Mouse (Mus musculus) heart, adult 2 months (tissue): Measurements from ENCODE around the gene Mtf2. TPM values are rescaled to one million over a fixed set of nuclear protein-coding genes. Genes with fewer than 3 reads are reported as not detected.
"Not testable (repeated sequence)": the region's sequence is repeated elsewhere in the genome, so short reads cannot be mapped to it uniquely, and the experiment has no call there.

Experiments
- DNase-seq, 2 experiments: peaks; one replicate each; pipeline ENCODE4 v3.0.0; 2021
- H3K27ac ChIP-seq: fragments of 200-600 bp; 2 replicates; pipeline ENCODE4 v1.8.1; 2022
- H3K27me3 ChIP-seq: fragments of 200-500 bp; 2 replicates; pipeline ENCODE4 v1.6.1; 2012; ENCODE audit warnings: mild to moderate bottlenecking, low read length, inconsistent platforms, mixed read lengths; ENCODE audit not compliant: control insufficient read depth, insufficient read depth
- H3K36me3 ChIP-seq: fragments of 200-500 bp; 2 replicates; pipeline ENCODE4 v1.6.1; 2012; ENCODE audit warnings: low read length, inconsistent platforms; ENCODE audit not compliant: control insufficient read depth, insufficient read depth
- H3K4me1 ChIP-seq: fragments of 200-500 bp; 2 replicates; pipeline ENCODE4 v1.6.1; 2011; ENCODE audit warnings: low read length; ENCODE audit not compliant: control insufficient read depth, insufficient read depth
- H3K4me3 ChIP-seq: fragments of 200-600 bp; 2 replicates; pipeline ENCODE4 v1.8.1; 2022
- H3K79me2 ChIP-seq: fragments of 200-500 bp; replicated peaks from 2 replicates; pipeline ENCODE4 v1.6.1; 2012; ENCODE audit warnings: mild to moderate bottlenecking, inconsistent platforms, low read length, moderate library complexity, mixed read lengths; ENCODE audit not compliant: control insufficient read depth, insufficient read depth
- H3K9ac ChIP-seq: fragments of 200-500 bp; 2 replicates; pipeline ENCODE4 v1.6.1; 2012; ENCODE audit warnings: low read depth, mild to moderate bottlenecking, control low read depth, inconsistent platforms, low read length, mixed read lengths
- CTCF ChIP-seq: fragments of 200-600 bp; IDR thresholded peaks from 2 replicates; pipeline ENCODE4 v1.8.1; 2022; ENCODE audit warnings: antibody characterized with exemption, mild to moderate bottlenecking, moderate library complexity
- EP300 ChIP-seq: fragments of 200-500 bp; IDR thresholded peaks from 2 replicates; pipeline ENCODE4 v1.6.1; 2011; ENCODE audit warnings: low read depth, low read length, control low read depth; ENCODE audit not compliant: insufficient read depth
- POLR2A ChIP-seq: fragments of 200-500 bp; IDR thresholded peaks from 2 replicates; pipeline ENCODE4 v1.6.1; 2011; ENCODE audit warnings: mild to moderate bottlenecking, low read depth, low read length, control low read depth; ENCODE audit not compliant: insufficient read depth
- WGBS: fragments of 180-500 bp; shearing (Covaris S2); methylation state at CpG from one replicate; pipeline ENCODE4 v1.1.7; 2018; 5-methylcytosine and 5-hydroxymethylcytosine counted together
- intact Hi-C: fragments of 180-260 bp; cut with DNase I; formaldehyde crosslinking; loops from one replicate; pipeline ENCODE4 v1.15.1; 2025
- polyA plus RNA-seq: library from polyadenylated mRNA; depleted of rRNA; stranded (reverse); fragments of >200 nt; gene quantifications from 2 replicates; pipeline ENCODE4 v1.2.3, GENCODE M21; 2012
- total RNA-seq, 2 experiments: library from RNA; stranded (reverse); gene quantifications; 2 replicates each; pipeline ENCODE4 v1.2.3; 2021

The Mtf2 gene
- total and polyA plus RNA-seq, 3 experiments, result 5.8 to 12.2 (median 10.7) TPM

DNA sequence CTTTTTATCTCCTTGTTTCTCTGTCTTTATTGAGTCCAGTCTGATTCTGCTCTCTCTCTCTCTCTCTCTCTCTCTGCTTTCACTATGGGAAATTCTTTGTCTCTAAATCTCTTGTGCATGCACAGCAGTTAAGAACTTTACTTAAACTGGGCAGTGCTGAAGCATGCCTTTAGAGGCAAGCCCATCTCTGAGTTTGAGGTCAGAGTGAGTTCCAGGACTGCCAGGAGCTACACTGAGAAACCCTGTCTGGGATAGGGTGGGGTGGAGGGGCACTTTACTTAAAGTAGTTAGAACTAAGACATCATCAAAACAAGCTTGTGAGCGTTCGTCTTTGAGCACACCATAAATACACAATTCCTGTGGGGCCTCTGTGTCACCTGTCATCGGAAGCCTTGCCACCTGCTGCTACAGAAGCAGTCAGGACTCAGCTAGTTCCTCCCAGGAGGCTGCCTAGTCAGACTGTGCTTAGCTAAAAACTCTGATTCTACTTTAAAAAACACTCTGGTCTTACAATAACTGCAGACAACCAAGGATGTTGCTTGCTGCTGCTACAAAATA lies 15.7 kb upstream of the Mtf2 start:
- WGBS, result 25% methylated on average over 3 of the region's 3 CpGs
- no peak overlapping the region for H3K27ac ChIP-seq

DNA sequence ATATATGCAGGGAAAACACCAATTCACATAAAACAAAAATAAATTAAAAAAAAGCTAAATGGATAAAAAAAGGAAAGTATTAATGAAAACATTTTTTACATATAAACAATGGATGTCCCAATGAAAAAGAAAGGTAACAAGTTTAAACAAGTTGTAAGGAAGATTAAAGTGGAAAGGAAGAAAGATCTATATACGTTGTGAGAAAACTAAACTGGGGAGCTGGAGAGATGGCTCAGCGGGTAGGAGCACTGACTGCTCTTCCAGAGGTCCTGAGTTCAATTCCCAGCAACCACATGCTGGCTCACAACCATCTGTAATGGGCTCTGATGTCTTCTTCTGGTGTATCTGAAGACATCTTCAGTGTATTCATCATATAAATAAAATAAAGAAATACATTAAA lies 14.4 kb upstream of the Mtf2 start:
- H3K36me3 ChIP-seq, result no peaks in the 10 kb centered on the region

More for the DNA sequence above, 15.7 kb upstream of the Mtf2 start:
- TF ChIP-seq POLR2A (no peak), EP300 (no peak), CTCF (no peak)
- no peaks in the 10 kb centered on the region for H3K4me1 ChIP-seq
- H3K4me3 ChIP-seq, result no peak overlapping the region
- no peak for DNase-seq
- H3K27me3 ChIP-seq, result no peaks in the 10 kb centered on the region
- H3K79me2 ChIP-seq, result no peaks in the 10 kb centered on the region
- H3K36me3 ChIP-seq, result no peaks in the 10 kb centered on the region
- H3K9ac ChIP-seq, result no peak overlapping the region
- intact Hi-C loops, result no loop called here

DNA sequence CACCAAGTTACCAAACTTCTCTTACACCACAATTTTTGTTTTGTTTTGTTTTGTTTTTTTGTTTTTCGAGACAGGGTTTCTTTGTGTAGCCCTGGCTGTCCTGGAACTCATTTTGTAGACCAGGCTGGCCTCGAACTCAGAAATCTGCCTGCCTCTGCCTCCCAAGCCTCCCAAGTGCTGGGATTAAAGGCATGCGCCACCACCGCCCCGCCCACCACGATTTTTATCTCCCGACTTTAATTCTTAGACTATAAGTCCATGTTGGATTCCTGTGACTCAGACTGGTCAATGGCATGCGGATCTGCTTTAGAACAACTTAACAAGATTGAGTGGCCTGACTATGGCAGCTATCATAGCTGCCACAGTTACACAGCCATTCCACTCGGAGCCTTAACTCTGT lies 13.7 kb upstream of the Mtf2 start:
- WGBS, result 89% methylated on average over 9 of the region's 9 CpGs
- not testable (repeated sequence) for DNase-seq

More for the DNA sequence above, 14.4 kb upstream of the Mtf2 start:
- no peak overlapping the region for H3K9ac ChIP-seq
- WGBS, result 84% methylated on average over 2 of the region's 2 CpGs
- no peaks in the 10 kb centered on the region for H3K79me2 ChIP-seq
- no peaks in the 10 kb centered on the region for H3K27me3 ChIP-seq
- intact Hi-C loops, result no loop called here
- TF ChIP-seq EP300 (no peak), POLR2A (no peak)
- no peak overlapping the region for H3K4me3 ChIP-seq
- no peak for DNase-seq
- no peak overlapping the region for H3K27ac ChIP-seq
- H3K4me1 ChIP-seq, result no peaks in the 10 kb centered on the region

DNA sequence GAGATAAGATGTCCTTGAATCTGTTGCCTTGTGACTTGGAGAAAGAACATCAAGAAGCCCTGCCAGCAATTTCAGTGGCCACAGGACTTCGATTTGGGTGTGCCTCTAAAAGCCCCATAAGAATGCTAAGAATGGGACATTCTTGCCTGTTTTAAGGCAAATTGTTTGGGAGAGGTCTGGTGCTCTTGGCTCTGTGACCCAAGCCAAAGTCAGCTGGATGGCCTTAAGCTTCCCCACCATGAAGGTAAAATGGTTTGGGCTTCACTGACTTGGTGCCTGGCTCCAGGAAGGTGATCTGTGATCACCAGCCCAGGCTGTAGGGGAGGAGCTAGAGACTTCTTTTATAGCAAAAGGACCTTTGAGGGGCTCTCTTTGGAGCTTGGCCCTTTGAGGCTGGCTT lies 13.3 kb upstream of the Mtf2 start:
- Histone ChIP-seq H3K27me3 (no peaks in the 10 kb centered on the region), H3K4me3 (no peak overlapping the region), H3K9ac (no peak overlapping the region), H3K36me3 (no peaks in the 10 kb centered on the region), H3K4me1 (no peaks in the 10 kb centered on the region), H3K27ac (no peak overlapping the region), H3K79me2 (no peaks in the 10 kb centered on the region)
- no peak for DNase-seq
- TF ChIP-seq CTCF (no peak), POLR2A (no peak), EP300 (no peak)
- 71% methylated on average over 1 of the region's 1 CpGs for WGBS
- intact Hi-C loops, result no loop called here

More for the DNA sequence above, 13.7 kb upstream of the Mtf2 start:
- H3K4me1 ChIP-seq, H3K9ac ChIP-seq, H3K36me3 ChIP-seq, H3K79me2 ChIP-seq, H3K27ac ChIP-seq, H3K27me3 ChIP-seq, H3K4me3 ChIP-seq, intact Hi-C loops: not testable (repeated sequence)

DNA sequence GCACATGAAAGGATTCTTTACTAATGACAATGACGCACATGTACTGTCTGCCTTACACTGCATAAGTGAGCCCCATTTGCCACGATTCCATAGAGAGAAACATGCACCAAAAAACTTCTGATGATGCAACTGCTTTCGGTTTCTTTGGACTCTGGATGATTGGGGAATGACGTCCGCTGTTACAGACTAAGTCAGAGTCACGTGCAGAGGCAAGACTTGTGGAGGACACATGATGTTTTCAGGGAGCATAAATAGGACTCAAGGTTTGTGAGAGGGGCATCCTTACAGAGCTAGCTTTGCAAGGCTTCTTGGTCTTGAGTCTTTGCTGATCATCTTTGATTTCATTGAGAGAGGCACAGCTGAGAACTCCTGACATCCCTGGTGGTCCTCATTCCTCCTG lies 11.9 kb upstream of the Mtf2 start:
- Histone ChIP-seq H3K4me1 (no peaks in the 10 kb centered on the region), H3K79me2 (no peaks in the 10 kb centered on the region), H3K27ac (no peak overlapping the region), H3K36me3 (no peaks in the 10 kb centered on the region), H3K4me3 (no peak overlapping the region), H3K27me3 (no peaks in the 10 kb centered on the region), H3K9ac (no peak overlapping the region)
- 89% methylated on average over 6 of the region's 6 CpGs for WGBS
- no peak for TF ChIP-seq EP300
- TF ChIP-seq POLR2A, result no peak
- TF ChIP-seq CTCF, result no peak
- intact Hi-C loops, result no loop called here
- DNase-seq, result no peak

DNA sequence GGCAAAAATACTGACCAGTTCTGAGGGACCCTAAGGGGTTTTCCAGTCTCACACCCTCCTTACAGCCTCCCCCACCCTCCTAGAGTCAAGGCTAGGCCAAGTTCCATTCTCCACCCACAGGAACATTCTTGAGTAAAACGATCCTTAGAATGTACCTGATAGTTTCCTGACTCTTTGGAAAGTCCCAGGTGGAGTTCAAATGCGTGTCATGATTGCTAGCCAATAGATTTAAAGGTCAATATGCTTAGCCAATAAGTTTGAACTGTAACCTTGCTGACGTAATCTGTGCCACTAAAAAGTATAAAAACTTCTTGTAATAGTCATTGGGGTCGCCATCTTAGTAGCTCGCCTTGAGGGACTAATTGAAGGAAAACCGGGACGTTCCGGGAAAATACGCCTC lies 5.1 kb upstream of the Mtf2 start:
- WGBS, result 90% methylated on average over 9 of the region's 9 CpGs
- Histone ChIP-seq H3K9ac (no peak overlapping the region), H3K4me1 (no peaks in the 10 kb centered on the region), H3K27ac (no peak overlapping the region), H3K79me2 (no peaks in the 10 kb centered on the region), H3K36me3 (no peaks in the 10 kb centered on the region), H3K27me3 (no peaks in the 10 kb centered on the region), H3K4me3 (no peak overlapping the region)
- intact Hi-C loops, result no loop called here
- no peak for TF ChIP-seq EP300
- no peak for TF ChIP-seq POLR2A
- no peak for TF ChIP-seq CTCF
- no peak for DNase-seq
